Mouse (Mus musculus) forebrain, embryonic 12.5 days (tissue): Measurements from ENCODE around the gene Jam3. TPM values are rescaled to one million over a fixed set of nuclear protein-coding genes. Genes with fewer than 3 reads are reported as not detected.
"Not testable (repeated sequence)": the region's sequence is repeated elsewhere in the genome, so short reads cannot be mapped to it uniquely, and the experiment has no call there.

Experiments
- ATAC-seq: fragments of 200-750 bp; cut with Nextera tagmentation; 2 replicates; pipeline ENCODE4 v1.8.0; 2017; ENCODE audit warnings: moderate TSS enrichment; ENCODE audit not compliant: low FRiP score
- H3K27ac ChIP-seq: fragments of 300-500 bp; sonication (generic); 2 replicates; pipeline ENCODE4 v1.5.1; 2016; ENCODE audit warnings: mild to moderate bottlenecking
- H3K27me3 ChIP-seq: fragments of 300-500 bp; sonication (generic); 2 replicates; pipeline ENCODE4 v1.6.1; 2016; ENCODE audit warnings: mild to moderate bottlenecking
- H3K36me3 ChIP-seq: fragments of 300-500 bp; sonication (generic); replicated peaks from 2 replicates; pipeline ENCODE4 v1.6.1; 2016; ENCODE audit warnings: mild to moderate bottlenecking
- H3K4me1 ChIP-seq: fragments of 300-500 bp; sonication (generic); 2 replicates; pipeline ENCODE4 v1.6.1; 2016
- H3K4me2 ChIP-seq: fragments of 300-500 bp; sonication (generic); 2 replicates; pipeline ENCODE4 v1.6.1; 2016; ENCODE audit warnings: mild to moderate bottlenecking, moderate library complexity
- H3K4me3 ChIP-seq: fragments of 300-500 bp; sonication (generic); replicated peaks from 2 replicates; pipeline ENCODE4 v1.5.1; 2016; ENCODE audit warnings: mild to moderate bottlenecking
- H3K9ac ChIP-seq: fragments of 300-500 bp; sonication (generic); 2 replicates; pipeline ENCODE4 v1.6.1; 2016; ENCODE audit warnings: mild to moderate bottlenecking
- H3K9me3 ChIP-seq: fragments of 300-500 bp; sonication (generic); 2 replicates; pipeline ENCODE4 v1.6.1; 2016
- WGBS: fragments of 180-500 bp; shearing (Covaris S2); methylation state at CpG from one replicate; pipeline ENCODE4 v1.1.7; 2016; 5-methylcytosine and 5-hydroxymethylcytosine counted together
- polyA plus RNA-seq: library from polyadenylated mRNA; unstranded; fragments of >200 nt; fragmentation: Nextera tagmentation; extraction: Ambion mirVana; gene quantifications from 2 replicates; pipeline ENCODE4 v1.2.1, GENCODE M21; 2016

The Jam3 gene
- polyA plus RNA-seq, 1 experiment from 2014 or later = 155 TPM

- H3K9me3 ChIP-seq = no peaks in the 10 kb centered on the region
- peak overlapping the region; percentile 3; the same call in 1 of the 2 replicates for H3K27ac ChIP-seq
- H3K9ac ChIP-seq = no peak overlapping the region
- H3K4me3 ChIP-seq = no peak overlapping the region
- WGBS = 77% methylated on average over 3 of the region's 3 CpGs
- no peak overlapping the region for H3K4me2 ChIP-seq
- no peak for ATAC-seq
- no peaks in the 10 kb centered on the region for H3K27me3 ChIP-seq
- peaks cover 4% of the 10 kb centered on the region; the same call in 1 of the 2 replicates for H3K4me1 ChIP-seq
- H3K36me3 ChIP-seq = no peaks in the 10 kb centered on the region
These were observed 10.4 kb upstream of the Jam3 start for GRCm38 (mm10) chr9:27165596-27165995.

DNA sequence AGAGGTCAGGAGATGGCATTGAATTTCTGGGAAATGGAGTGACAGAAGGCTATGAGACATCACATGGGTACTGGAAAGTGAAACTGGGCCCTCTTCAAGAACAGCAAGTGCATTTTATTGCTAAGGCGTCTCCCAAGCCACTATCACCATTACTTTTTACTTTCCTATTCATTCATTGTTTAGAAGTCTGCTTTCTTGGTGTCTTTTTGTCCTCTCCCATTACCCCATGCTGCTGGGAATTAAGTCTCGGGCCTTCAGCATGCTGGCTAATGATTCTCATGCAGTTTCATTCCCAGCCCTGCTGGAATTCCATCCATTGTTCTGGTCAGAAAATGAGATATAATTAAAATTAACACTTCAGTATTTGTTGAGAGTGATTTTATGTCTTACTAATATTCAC is 9.7 kb upstream of the Jam3 start:
- Histone ChIP-seq H3K4me1 (peaks cover 4% of the 10 kb centered on the region; the same call in 1 of the 2 replicates), H3K9ac (no peak overlapping the region), H3K27me3 (no peaks in the 10 kb centered on the region), H3K4me2 (no peak overlapping the region), H3K9me3 (no peaks in the 10 kb centered on the region), H3K27ac (peak overlapping the region; percentile 56; the same call in 1 of the 2 replicates), H3K36me3 (no peaks in the 10 kb centered on the region), H3K4me3 (no peak overlapping the region)
- WGBS = 5% methylated on average over 2 of the region's 2 CpGs
- no peak for ATAC-seq

DNA sequence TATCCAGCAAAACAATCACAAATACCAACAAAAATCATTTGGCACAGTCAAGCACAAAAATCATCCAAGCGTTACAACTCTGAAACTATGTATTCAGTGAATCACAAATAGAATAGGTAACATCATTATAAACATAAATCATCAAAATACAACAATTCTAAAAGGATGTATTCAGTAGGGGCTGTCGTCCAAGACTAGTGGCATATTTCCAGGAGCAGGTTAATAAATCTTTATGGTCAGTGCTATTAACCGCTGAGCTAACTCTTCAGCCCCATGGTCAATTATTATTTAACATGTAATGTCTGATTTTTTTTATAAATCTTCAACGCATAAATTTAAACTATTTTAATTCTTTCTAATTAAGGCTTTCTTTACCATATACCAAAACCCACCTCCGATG is 8.4 kb upstream of the Jam3 start:
- H3K27ac ChIP-seq, H3K4me2 ChIP-seq, H3K4me1 ChIP-seq, H3K27me3 ChIP-seq, H3K9me3 ChIP-seq, H3K9ac ChIP-seq, ATAC-seq, H3K4me3 ChIP-seq, H3K36me3 ChIP-seq: not testable (repeated sequence)
- WGBS = 80% methylated on average over 5 of the region's 5 CpGs

GRCm38 (mm10) chr9:27153861-27154260 is 1.4 kb downstream of the Jam3 start:
- Histone ChIP-seq H3K4me3 (peak overlapping the region; percentile 85), H3K36me3 (0 out of 2 replicates have a peak, but pooled peaks cover 3% of the 10 kb centered on the region), H3K9ac (peak overlapping the region; percentile 90), H3K27ac (0 out of 2 replicates have a peak overlapping the region, but pooled peaks have one; percentile 96), H3K4me1 (peaks cover 61% of the 10 kb centered on the region), H3K4me2 (peak overlapping the region; percentile 74), H3K27me3 (no peaks in the 10 kb centered on the region), H3K9me3 (no peaks in the 10 kb centered on the region)
- ATAC-seq = no peak
- 37% methylated on average over 4 of the region's 4 CpGs for WGBS

DNA sequence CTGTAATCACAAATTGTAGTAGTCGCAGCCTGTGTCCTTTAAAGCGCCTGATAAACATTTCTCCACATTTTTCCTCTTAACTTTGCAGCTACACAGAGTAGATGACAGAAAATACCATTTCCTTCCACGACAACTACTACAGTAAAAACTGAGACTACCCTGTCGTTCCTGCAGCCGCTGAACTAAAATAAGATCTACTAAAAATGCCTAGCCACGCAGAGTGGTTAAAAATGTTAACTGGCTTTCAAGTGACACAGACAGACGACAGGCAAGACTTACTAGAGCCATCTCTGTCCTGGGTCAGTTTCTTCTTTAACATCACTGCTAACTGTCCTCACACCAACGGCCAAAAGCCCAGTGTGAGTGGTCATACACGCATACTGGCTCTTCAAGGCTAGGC is 5.4 kb downstream of the Jam3 start:
- WGBS = 38% methylated on average over 9 of the region's 9 CpGs
- H3K4me1 ChIP-seq = peaks cover 71% of the 10 kb centered on the region
- peak overlapping the region; percentile 53 for H3K4me2 ChIP-seq
- no peak overlapping the region for H3K9ac ChIP-seq
- H3K9me3 ChIP-seq = no peaks in the 10 kb centered on the region
- peak overlapping the region; percentile 92 for H3K27ac ChIP-seq
- H3K36me3 ChIP-seq = peaks cover 19% of the 10 kb centered on the region
- ATAC-seq = no peak
- H3K4me3 ChIP-seq = no peak overlapping the region
- H3K27me3 ChIP-seq = no peaks in the 10 kb centered on the region

GRCm38 (mm10) chr9:27148631-27149471 is 6.4 kb downstream of the Jam3 start:
- Histone ChIP-seq H3K9me3 (no peaks in the 10 kb centered on the region), H3K27me3 (no peaks in the 10 kb centered on the region), H3K4me3 (peak overlapping the region; percentile 29), H3K27ac (peak overlapping the region; percentile 92), H3K4me2 (peak overlapping the region; percentile 53), H3K36me3 (peaks cover 19% of the 10 kb centered on the region), H3K4me1 (peaks cover 71% of the 10 kb centered on the region), H3K9ac (peak overlapping the region; percentile 40; the same call in 1 of the 2 replicates)
- 16% methylated on average over 18 of the region's 18 CpGs for WGBS
- peak; percentile 92 for ATAC-seq

DNA sequence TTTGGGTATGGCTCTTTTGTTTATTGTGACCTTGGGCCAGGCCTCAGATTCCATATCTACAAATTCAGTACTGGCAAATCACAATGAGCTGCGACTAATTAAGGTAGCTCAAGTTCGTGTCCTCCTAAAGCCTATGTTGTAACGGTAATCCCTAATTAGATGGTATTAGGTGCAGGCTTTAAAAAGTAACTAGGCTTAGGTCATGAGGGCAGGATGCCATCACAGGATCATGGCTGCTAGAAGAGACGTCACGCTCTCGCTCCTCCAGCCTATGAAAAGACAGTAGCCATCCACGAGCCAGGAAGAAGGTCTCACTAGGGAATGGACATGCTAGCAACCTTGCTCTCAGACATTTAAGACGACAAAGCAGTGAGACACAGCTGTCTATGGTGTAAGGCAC is 7.3 kb downstream of the Jam3 start:
- Histone ChIP-seq H3K36me3 (peaks cover 23% of the 10 kb centered on the region), H3K9ac (no peak overlapping the region), H3K4me1 (peaks cover 62% of the 10 kb centered on the region), H3K27ac (peak overlapping the region; percentile 92; the same call in 1 of the 2 replicates), H3K27me3 (no peaks in the 10 kb centered on the region), H3K4me2 (0 out of 2 replicates have a peak overlapping the region, but pooled peaks have one; percentile 53), H3K9me3 (no peaks in the 10 kb centered on the region), H3K4me3 (no peak overlapping the region)
- WGBS = 56% methylated on average over 8 of the region's 8 CpGs
- no peak for ATAC-seq

- Histone ChIP-seq H3K9me3 (no peaks in the 10 kb centered on the region), H3K9ac (no peak overlapping the region), H3K4me2 (no peak overlapping the region), H3K27ac (no peak overlapping the region), H3K27me3 (no peaks in the 10 kb centered on the region), H3K4me1 (peaks cover 51% of the 10 kb centered on the region), H3K4me3 (no peak overlapping the region), H3K36me3 (peaks cover 33% of the 10 kb centered on the region)
- ATAC-seq = no peak
- 96% methylated on average over 2 of the region's 2 CpGs for WGBS
These were observed 8.4 kb downstream of the Jam3 start for GRCm38 (mm10) chr9:27146826-27147225.

- no peak overlapping the region for H3K27ac ChIP-seq
- no peak overlapping the region for H3K4me3 ChIP-seq
- peaks cover 47% of the 10 kb centered on the region for H3K36me3 ChIP-seq
- H3K4me1 ChIP-seq = peaks cover 33% of the 10 kb centered on the region
- H3K9me3 ChIP-seq = no peaks in the 10 kb centered on the region
- H3K4me2 ChIP-seq = no peak overlapping the region
- no peak overlapping the region for H3K9ac ChIP-seq
- WGBS = 81% methylated on average over 5 of the region's 5 CpGs
- no peaks in the 10 kb centered on the region for H3K27me3 ChIP-seq
- ATAC-seq = no peak
These were observed 10.2 kb downstream of the Jam3 start for GRCm38 (mm10) chr9:27144996-27145395.

DNA sequence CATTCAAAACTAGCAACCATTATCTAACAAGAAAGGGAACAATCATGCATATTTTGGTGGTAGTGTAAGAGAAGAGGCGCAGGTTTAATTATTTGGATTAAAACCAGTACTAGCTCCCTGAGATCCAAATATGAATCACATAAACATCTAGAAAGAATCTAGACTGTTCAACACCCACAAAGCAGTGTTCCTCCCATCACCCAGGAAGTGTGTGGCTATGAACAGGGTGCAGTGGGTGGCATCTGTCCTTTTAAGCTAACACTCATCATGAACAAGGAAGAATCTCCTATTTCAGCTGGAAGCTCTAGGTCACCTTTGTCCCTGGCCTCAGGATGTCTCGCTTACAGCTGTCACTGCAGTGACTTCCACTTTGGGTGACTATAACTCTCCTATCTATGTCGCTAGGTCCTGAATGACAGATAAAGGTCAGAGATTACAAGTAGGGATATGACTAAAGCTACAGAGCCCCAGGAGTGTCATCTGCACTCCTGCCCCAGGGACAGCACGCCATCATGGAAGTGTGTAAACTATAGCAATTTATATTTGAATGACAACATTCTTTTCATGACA is 10.9 kb downstream of the Jam3 start:
- WGBS = 85% methylated on average over 4 of the region's 4 CpGs
- Histone ChIP-seq H3K4me2 (no peak overlapping the region), H3K27me3 (no peaks in the 10 kb centered on the region), H3K9ac (no peak overlapping the region), H3K27ac (no peak overlapping the region), H3K36me3 (peaks cover 47% of the 10 kb centered on the region), H3K4me3 (no peak overlapping the region), H3K4me1 (peaks cover 28% of the 10 kb centered on the region), H3K9me3 (no peaks in the 10 kb centered on the region)
- no peak for ATAC-seq

DNA sequence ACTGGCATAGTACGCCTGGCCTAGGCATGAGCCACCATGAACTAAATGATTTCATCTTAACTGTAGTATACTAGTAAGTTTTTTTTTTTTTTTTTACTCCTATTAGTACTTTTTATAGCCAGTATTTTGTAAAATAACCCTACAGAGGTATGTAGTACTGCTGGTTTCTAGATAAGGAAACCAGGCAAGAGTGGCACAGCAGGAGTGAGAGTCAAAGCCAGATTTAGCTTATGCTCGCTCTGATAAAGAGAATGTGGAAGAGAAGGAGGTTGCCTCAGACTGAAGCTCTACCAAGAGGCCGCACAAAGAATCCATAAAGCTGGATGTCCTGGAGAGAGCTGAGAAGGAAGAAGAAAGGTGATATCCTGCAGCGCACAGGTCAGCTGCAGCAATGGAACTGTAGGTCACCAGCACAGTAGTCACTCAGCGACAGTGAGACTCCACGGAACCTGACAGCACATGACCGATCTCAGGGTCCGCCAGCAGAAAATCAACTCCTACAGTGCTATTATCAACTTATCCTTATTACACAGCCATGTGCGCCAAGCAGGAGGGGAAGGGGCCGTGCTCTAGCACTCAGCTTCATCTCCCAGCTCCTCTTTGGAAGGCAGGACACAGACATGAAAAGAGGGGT is 14.7 kb downstream of the Jam3 start:
- H3K4me3 ChIP-seq = no peak overlapping the region
- H3K36me3 ChIP-seq = peaks cover 35% of the 10 kb centered on the region
- no peaks in the 10 kb centered on the region for H3K27me3 ChIP-seq
- H3K27ac ChIP-seq = no peak overlapping the region
- ATAC-seq = no peak
- 92% methylated on average over 10 of the region's 10 CpGs for WGBS
- no peak overlapping the region for H3K9ac ChIP-seq
- no peaks in the 10 kb centered on the region for H3K9me3 ChIP-seq
- peaks cover 6% of the 10 kb centered on the region; the same call in 1 of the 2 replicates for H3K4me1 ChIP-seq
- H3K4me2 ChIP-seq = no peak overlapping the region

GRCm38 (mm10) chr9:27136651-27137050 is 18.6 kb downstream of the Jam3 start:
- Histone ChIP-seq H3K27me3 (no peaks in the 10 kb centered on the region), H3K4me3 (no peak overlapping the region), H3K27ac (no peak overlapping the region), H3K9me3 (no peaks in the 10 kb centered on the region), H3K36me3 (peaks cover 21% of the 10 kb centered on the region), H3K9ac (no peak overlapping the region), H3K4me1 (no peaks in the 10 kb centered on the region), H3K4me2 (no peak overlapping the region)
- 91% methylated on average over 8 of the region's 8 CpGs for WGBS
- no peak for ATAC-seq
